Mouse (Mus musculus) heart, embryonic 14.5 days (tissue): ENCODE measurements at regions not wholly inside any gene's neighbourhood (a gene's known extent, or its start where the extent isn't known, plus 50 kb on each side); places are given as distances from the start of the nearest gene placed in this dataset.

Experiments used
- ATAC-seq: fragments of 200-750 bp; cut with Nextera tagmentation; 2 replicates; pipeline ENCODE4 v1.8.0; 2017; ENCODE audit warnings: low read depth, moderate TSS enrichment; ENCODE audit not compliant: insufficient number of reproducible peaks, insufficient read depth, low FRiP score
- H3K27ac ChIP-seq, 2 experiments: fragments of 200-500 bp in 1 of 2; fragments of 300-500 bp in 1 of 2; sonication (generic) in 1 of 2; replicated peaks in 1 of 2; 2 replicates each; pipeline ENCODE4 v1.5.1; 2012 to 2014; ENCODE audit warnings: low read depth in 2 of 2, low read length in 2 of 2, control low read depth in 1 of 2, mild to moderate bottlenecking in 1 of 2, mixed read lengths in 1 of 2; ENCODE audit not compliant: control insufficient read depth in 1 of 2, insufficient read depth in 1 of 2
- H3K27me3 ChIP-seq: fragments of 300-500 bp; sonication (generic); 2 replicates; pipeline ENCODE4 v1.6.1; 2014; ENCODE audit warnings: mild to moderate bottlenecking, low read length, control low read depth; ENCODE audit not compliant: control insufficient read depth, insufficient read depth
- H3K36me3 ChIP-seq: fragments of 300-500 bp; sonication (generic); 2 replicates; pipeline ENCODE4 v1.6.1; 2014; ENCODE audit warnings: mild to moderate bottlenecking, control low read depth, low read length, mixed read lengths; ENCODE audit not compliant: control insufficient read depth, insufficient read depth
- H3K4me1 ChIP-seq, 2 experiments: fragments of 200-500 bp in 1 of 2; fragments of 300-500 bp in 1 of 2; sonication (generic) in 1 of 2; 2 replicates each; pipeline ENCODE4 v1.6.1; 2012 to 2014; ENCODE audit warnings: low read length in 2 of 2, control low read depth in 1 of 2, mixed read lengths in 1 of 2; ENCODE audit not compliant: control insufficient read depth in 2 of 2, insufficient read depth in 2 of 2
- H3K4me2 ChIP-seq: fragments of 300-500 bp; sonication (generic); 2 replicates; pipeline ENCODE4 v1.6.1; 2014; ENCODE audit warnings: mild to moderate bottlenecking, low read length
- H3K4me3 ChIP-seq, 2 experiments: fragments of 200-500 bp in 1 of 2; fragments of 300-500 bp in 1 of 2; sonication (generic) in 1 of 2; 2 replicates each; pipeline ENCODE4 v1.5.1; 2012 to 2014; ENCODE audit warnings: low read length in 2 of 2, mild to moderate bottlenecking in 2 of 2, control low read depth in 1 of 2, low read depth in 1 of 2, moderate library complexity in 1 of 2; ENCODE audit not compliant: control insufficient read depth in 1 of 2, insufficient read depth in 1 of 2
- H3K9ac ChIP-seq: fragments of 300-500 bp; sonication (generic); 2 replicates; pipeline ENCODE4 v1.6.1; 2014; ENCODE audit warnings: mild to moderate bottlenecking, low read length
- H3K9me3 ChIP-seq: fragments of 300-500 bp; sonication (generic); 2 replicates; pipeline ENCODE4 v1.6.1; 2016; ENCODE audit warnings: low read length, control low read depth; ENCODE audit not compliant: control insufficient read depth
- WGBS: fragments of 180-500 bp; shearing (Covaris S2); extraction: QIAGEN DNeasy Blood & Tissue Kit; methylation state at CpG from one replicate; pipeline ENCODE4 v1.1.7; 2014; 5-methylcytosine and 5-hydroxymethylcytosine counted together

DNA sequence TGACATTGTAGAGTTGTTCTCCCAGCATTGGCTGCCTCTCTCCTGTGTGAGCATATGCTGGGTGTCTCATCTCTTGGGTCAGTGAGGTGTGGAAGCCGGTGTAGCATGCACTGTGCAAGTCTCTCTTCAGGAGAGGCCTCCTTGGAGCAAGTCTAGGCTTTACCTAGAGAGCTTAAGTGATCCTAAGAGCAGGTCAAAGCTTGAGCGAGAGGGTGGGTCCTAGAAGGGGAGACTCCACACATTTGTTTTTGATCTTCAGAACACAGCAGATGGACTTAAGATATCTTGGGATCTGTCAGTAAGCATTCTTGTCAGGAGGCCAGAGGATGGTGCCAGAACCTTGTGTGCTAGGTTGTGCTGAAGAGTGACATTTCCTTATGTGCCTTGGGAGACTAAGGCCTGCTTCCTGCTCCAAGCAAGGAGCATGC is 136.4 kb downstream of the Tmx1 start:
- H3K9ac ChIP-seq: no peak overlapping the region
- WGBS: 77% methylated on average over 2 of the region's 2 CpGs

DNA sequence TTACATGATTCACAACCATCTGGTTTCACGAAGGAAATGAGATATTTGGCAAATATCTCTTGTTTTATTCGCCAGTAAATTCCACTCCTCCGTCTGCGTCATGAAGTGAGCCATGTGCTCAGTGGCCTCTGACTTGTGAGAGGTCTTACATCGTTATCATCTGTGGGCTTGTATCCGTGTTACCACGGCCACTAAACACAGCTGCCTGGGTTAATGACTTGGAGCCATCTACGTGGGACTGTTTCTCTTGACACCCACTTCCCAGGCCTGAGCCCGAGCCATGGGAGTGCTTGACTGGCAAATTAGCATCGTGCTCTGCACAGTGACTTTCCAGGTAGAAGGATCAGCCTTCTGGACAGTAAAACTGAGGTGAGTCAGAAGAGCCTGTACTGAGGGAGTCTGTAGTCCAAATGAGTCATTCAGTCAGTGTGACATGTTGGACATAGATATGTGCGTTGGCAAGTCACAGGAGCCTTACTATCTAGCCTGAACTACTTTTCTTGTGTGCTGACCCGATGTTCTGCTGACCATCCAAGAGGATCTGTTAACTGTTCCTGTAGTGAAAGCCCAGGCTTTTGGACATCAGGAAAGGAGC is 137.7 kb downstream of the Tmx1 start:
- peaks cover 3 to 7% of the 10 kb centered on the region in 2 experiments; a peak in 2 of 4 replicates for H3K4me1 ChIP-seq
- H3K9me3 ChIP-seq: no peaks in the 10 kb centered on the region
- no peak overlapping the region for H3K4me3 ChIP-seq
- no peak overlapping the region for H3K4me2 ChIP-seq
- no peak overlapping the region for H3K27ac ChIP-seq
- ATAC-seq: no peak
- no peaks in the 10 kb centered on the region for H3K27me3 ChIP-seq
- H3K9ac ChIP-seq: no peak overlapping the region
- 76% methylated on average over 12 of the region's 12 CpGs for WGBS
- no peaks in the 10 kb centered on the region for H3K36me3 ChIP-seq

More for the DNA sequence above, 136.4 kb downstream of the Tmx1 start:
- Histone ChIP-seq H3K27ac (no peak overlapping the region), H3K4me3 (no peak overlapping the region), H3K4me1 (peaks cover 3 to 7% of the 10 kb centered on the region in 2 experiments; a peak in 2 of 4 replicates), H3K9me3 (no peaks in the 10 kb centered on the region), H3K4me2 (no peak overlapping the region), H3K27me3 (no peaks in the 10 kb centered on the region), H3K36me3 (no peaks in the 10 kb centered on the region)
- ATAC-seq: no peak

DNA sequence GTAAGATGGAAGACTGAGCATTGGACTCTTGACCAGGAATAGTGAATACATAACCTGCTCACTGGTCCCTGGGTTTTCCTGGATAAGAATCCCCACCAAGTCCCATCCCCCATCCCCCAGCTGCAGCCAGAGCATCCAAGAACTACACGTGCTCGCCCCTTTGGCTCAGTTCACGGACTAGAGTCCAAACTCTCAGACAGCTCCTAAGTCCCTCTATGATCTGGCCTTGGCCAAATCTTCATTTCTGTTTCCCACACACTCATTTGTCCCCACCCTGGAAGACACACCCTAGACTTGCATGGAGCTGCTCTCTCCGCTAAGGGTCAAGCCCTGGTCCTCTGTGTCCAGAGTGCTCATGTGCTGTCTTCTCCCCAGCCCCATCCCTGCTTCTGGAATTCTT is 139.9 kb downstream of the Tmx1 start:
- no peaks in the 10 kb centered on the region for H3K36me3 ChIP-seq
- H3K27ac ChIP-seq: no peak overlapping the region
- H3K4me1 ChIP-seq: no peaks in the 10 kb centered on the region

DNA sequence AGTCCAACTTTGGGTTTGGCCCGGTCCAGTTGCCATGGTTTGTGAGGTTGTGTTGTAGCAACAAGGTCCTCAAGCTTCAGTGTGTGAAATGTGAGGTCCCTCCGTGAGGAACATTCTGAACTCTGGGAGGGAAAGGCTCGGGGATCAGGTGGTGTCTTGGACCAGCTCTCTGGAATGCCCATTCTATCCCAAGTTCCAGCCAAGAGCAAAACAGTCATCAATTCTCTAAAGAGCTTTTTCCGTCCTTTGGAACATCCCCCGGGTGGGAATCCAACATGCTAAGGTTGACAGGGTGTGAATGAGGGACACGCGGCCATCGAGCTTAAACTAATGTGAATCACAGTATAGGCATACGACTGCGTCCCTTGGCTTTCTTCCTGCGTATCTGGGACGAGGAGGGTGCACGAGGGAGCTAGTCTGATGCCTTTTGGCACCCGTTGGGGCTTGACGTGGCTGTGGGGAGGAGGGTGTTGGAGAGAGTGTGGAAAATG is 145.4 kb downstream of the Tmx1 start:
- Histone ChIP-seq H3K9ac (no peak overlapping the region), H3K4me3 (no peak overlapping the region), H3K27ac (no peak overlapping the region), H3K36me3 (no peaks in the 10 kb centered on the region), H3K9me3 (peaks cover 3% of the 10 kb centered on the region; the same call in 1 of the 2 replicates), H3K4me2 (no peak overlapping the region), H3K4me1 (no peaks in the 10 kb centered on the region), H3K27me3 (no peaks in the 10 kb centered on the region)
- WGBS: 80% methylated on average over 15 of the region's 15 CpGs
- no peak for ATAC-seq

More for the DNA sequence above, 139.9 kb downstream of the Tmx1 start:
- Histone ChIP-seq H3K4me3 (no peak overlapping the region), H3K9ac (no peak overlapping the region), H3K4me2 (no peak overlapping the region), H3K9me3 (no peaks in the 10 kb centered on the region), H3K27me3 (no peaks in the 10 kb centered on the region)
- 86% methylated on average over 4 of the region's 4 CpGs for WGBS
- no peak for ATAC-seq

DNA sequence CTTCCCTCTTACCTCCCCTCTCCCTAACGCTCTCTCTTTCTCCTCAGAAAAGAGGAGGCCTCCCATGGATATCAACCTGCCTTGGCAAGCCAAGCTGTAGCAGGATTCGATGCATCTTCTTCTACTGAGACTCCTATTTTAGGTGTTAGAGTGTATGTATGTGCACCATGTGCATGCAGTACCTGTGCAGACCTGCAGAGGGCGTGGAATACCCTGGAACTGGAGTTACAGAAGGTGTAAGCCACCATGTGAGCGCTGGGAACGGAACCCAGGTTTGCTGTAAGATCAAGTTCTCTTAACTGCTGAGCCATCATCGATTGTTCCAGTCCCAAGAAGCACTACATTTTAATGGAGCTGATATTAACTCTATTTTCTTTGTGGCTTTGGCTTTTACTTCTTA is 146.8 kb downstream of the Tmx1 start:
- WGBS: 88% methylated on average over 6 of the region's 6 CpGs
- Histone ChIP-seq H3K36me3 (no peaks in the 10 kb centered on the region), H3K27ac (no peak overlapping the region), H3K9ac (no peak overlapping the region), H3K27me3 (no peaks in the 10 kb centered on the region), H3K4me3 (no peak overlapping the region), H3K4me1 (no peaks in the 10 kb centered on the region), H3K9me3 (peaks cover 3% of the 10 kb centered on the region; the same call in 1 of the 2 replicates), H3K4me2 (no peak overlapping the region)
- no peak for ATAC-seq

DNA sequence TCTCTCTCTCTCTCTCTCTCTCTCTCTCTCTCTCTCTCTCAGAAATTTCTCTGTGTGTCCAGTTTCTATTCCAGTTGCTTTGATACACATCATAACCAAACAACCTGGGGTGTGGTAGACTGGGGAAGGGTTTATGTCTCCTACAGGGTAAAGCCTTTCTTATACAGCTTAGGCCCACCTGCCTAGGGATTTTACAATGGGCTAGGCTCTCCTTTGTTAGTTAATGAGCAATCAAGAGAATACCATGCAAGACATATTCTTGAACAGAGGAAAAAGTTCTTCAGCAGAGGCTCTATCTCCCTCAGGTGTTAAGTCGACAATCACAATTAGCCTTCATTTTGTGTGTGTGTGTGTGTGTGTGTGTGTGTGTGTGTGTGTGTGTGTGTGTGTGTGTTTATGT is 151.0 kb downstream of the Tmx1 start:
- no peak overlapping the region for H3K9ac ChIP-seq
- no peak overlapping the region for H3K4me3 ChIP-seq
- peaks cover 3% of the 10 kb centered on the region in 2 experiments; a peak in 2 of 4 replicates for H3K4me1 ChIP-seq
- peaks cover 3% of the 10 kb centered on the region; the same call in 1 of the 2 replicates for H3K9me3 ChIP-seq
- ATAC-seq: no peak
- H3K27ac ChIP-seq: no peak overlapping the region
- H3K36me3 ChIP-seq: no peaks in the 10 kb centered on the region
- H3K27me3 ChIP-seq: no peaks in the 10 kb centered on the region
- WGBS: 100% methylated on average over 1 of the region's 1 CpGs
- H3K4me2 ChIP-seq: no peak overlapping the region

DNA sequence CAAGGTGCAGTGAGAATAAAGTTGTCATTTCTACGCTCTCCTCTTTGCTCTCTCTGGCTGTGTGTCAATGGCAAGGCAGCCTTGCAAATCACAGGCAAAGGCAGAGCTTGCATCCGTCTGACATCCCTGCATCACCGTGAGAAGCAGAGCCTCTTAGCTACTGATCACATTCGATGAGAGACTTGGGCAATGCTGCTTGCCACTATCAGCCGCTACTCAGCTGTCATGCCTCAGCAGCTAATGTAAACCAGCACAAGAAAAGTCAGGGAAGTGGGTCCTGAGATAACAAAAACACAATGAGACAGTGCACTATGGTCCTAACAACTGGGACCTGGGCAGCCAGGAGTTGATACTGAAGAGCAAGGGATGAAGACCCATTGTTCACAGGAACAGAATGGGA is 155.8 kb downstream of the Tmx1 start:
- Histone ChIP-seq H3K27ac (peak overlapping the region; percentile 43 to 63), H3K9ac (no peak overlapping the region), H3K27me3 (no peaks in the 10 kb centered on the region), H3K9me3 (no peaks in the 10 kb centered on the region), H3K4me1 (peaks cover 11% of the 10 kb centered on the region in 2 experiments; a peak in 3 of 4 replicates), H3K4me2 (no peak overlapping the region), H3K4me3 (no peak overlapping the region), H3K36me3 (no peaks in the 10 kb centered on the region)
- ATAC-seq: no peak
- 24% methylated on average over 5 of the region's 5 CpGs for WGBS
